Mouse (Mus musculus) spleen, embryonic (tissue): ENCODE measurements around the gene Pofut2.

Experiments used
- CTCF ChIA-PET: fragments of 350-600 bp; sonication (Branson Sonifier 250); formaldehyde crosslinking; loops from one replicate; lab custom pipeline; 2022; lab: Charles Lee

The Pofut2 gene

GRCm38 (mm10) chr10:77308978-77309377 is 50.0 kb downstream of the Pofut2 start:
- CTCF ChIA-PET = no interaction called here

- CTCF ChIA-PET = no interaction called here
These were observed 55.8 kb downstream of the Pofut2 start for GRCm38 (mm10) chr10:77314711-77315266.

- CTCF ChIA-PET = no interaction called here
These were observed 56.7 kb downstream of the Pofut2 start for GRCm38 (mm10) chr10:77315682-77316081.
